Mouse (Mus musculus) G1E (cell line): ENCODE data around the gene Rbbp8nl. TPM values are rescaled to one million over a fixed set of nuclear protein-coding genes. Genes with fewer than 3 reads are reported as not detected.

ENCODE experiments used
- ATAC-seq: 2 replicates; pipeline ENCODE4 v1.8.0; 2016; ENCODE audit warnings: mild to moderate bottlenecking; ENCODE audit not compliant: insufficient number of reproducible peaks, poor library complexity, low FRiP score, severe bottlenecking; ENCODE audit errors: extremely low read depth
- DNase-seq: peaks from one replicate; pipeline ENCODE4 v3.0.0; 2012; ENCODE audit warnings: low spot score
- H3K27me3 ChIP-seq: 2 replicates; pipeline ENCODE4 v1.6.1; 2012; ENCODE audit warnings: mild to moderate bottlenecking, low read length, inconsistent platforms; ENCODE audit not compliant: insufficient read depth
- H3K36me3 ChIP-seq: replicated peaks from 2 replicates; pipeline ENCODE3; 2012; ENCODE audit warnings: mild to moderate bottlenecking, inconsistent platforms
- H3K4me1 ChIP-seq: 2 replicates; pipeline ENCODE4 v1.6.1; 2012; ENCODE audit warnings: low read depth, low read length, inconsistent platforms, mixed read lengths; ENCODE audit not compliant: insufficient read depth
- H3K4me3 ChIP-seq: 2 replicates; pipeline ENCODE4 v1.5.1; 2012; ENCODE audit warnings: low read depth, mild to moderate bottlenecking, inconsistent platforms, low read length, moderate library complexity, mixed read lengths
- H3K9me3 ChIP-seq: replicated peaks from 2 replicates; pipeline ENCODE4 v1.6.1; 2012; ENCODE audit warnings: inconsistent platforms
- CTCF ChIP-seq: IDR thresholded peaks from 2 replicates; pipeline ENCODE4 v1.5.1; 2012; ENCODE audit warnings: low read depth, low read length, inconsistent platforms, mixed read lengths
- GATA1 ChIP-seq: IDR thresholded peaks from 2 replicates; pipeline ENCODE4 v1.6.1; 2012; ENCODE audit warnings: borderline replicate concordance, low read length, inconsistent platforms, mixed read lengths
- GATA2 ChIP-seq: IDR thresholded peaks from 2 replicates; pipeline ENCODE4 v1.6.1; 2012; ENCODE audit warnings: low read depth, low read length, inconsistent platforms, borderline replicate concordance
- POLR2AphosphoS5 ChIP-seq: IDR thresholded peaks from 2 replicates; pipeline ENCODE4 v1.6.1; 2012; ENCODE audit warnings: low read depth, low read length, inconsistent platforms; ENCODE audit not compliant: insufficient replicate concordance
- TAL1 ChIP-seq: conservative IDR thresholded peaks from 2 replicates; pipeline ENCODE4 v1.6.1; 2012; ENCODE audit warnings: low read depth, low read length, inconsistent platforms, mixed read lengths
- polyA plus RNA-seq: library from polyadenylated mRNA; stranded (reverse); fragments of >175 nt; gene quantifications from 2 replicates; pipeline ENCODE4 v1.2.3, GENCODE M21; 2012
- total RNA-seq, 2 experiments: library from RNA; stranded (forward) in 1 of 2; stranded (reverse) in 1 of 2; fragments of 200-1000 nt in 1 of 2; fragments of >200 nt in 1 of 2; fragmentation: Nextera tagmentation in 1 of 2; gene quantifications; 2 replicates each; pipeline ENCODE4 v1.2.3; 2014 to 2017

Rbbp8nl gene
- total RNA-seq (2014; fragmentation: Nextera tagmentation): not detected in 2 replicates
- 0.11 TPM in 1 of 2 replicates, not detected in the other for total RNA-seq (2017)
- not detected in 2 replicates for polyA plus RNA-seq

DNA sequence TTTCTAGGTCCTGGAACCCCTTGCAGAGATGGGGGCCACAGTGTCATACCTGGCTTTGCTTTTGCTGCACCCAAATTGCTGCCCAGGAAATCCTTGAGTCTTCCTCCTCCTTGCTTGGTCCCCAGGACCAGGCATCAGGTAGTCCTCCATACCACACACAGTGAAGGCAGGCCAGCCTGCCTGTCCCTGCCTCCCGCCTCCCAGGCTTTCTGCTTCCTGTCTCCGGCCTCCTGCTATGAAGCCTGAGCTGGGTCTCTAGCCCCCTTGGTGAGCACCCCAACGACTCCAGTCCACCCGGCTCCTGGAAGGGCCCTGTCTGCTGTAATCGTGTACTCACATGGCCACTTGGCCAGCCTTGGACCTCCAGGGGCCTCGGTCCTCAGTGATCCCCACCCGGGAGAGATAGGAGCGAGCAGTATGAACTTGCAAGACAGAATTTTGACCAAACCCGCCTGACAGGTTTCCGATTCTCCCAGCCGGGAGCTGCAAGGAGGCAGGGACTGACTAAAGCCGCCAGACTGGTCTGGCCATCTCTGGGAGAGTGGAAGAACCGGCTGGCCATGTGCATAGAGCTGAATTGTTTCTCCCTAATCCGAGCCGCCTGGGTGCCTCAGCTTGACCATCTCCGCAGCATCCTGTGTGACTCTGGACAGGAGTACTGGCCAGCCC is at the start of gene Rbbp8nl:
Gene Rbbp8nl (minus strand): TSS at position 440 of the 669 bp plus-strand sequence.
- ATAC-seq (no peak), DNase-seq (no peak)
- Histone ChIP-seq H3K4me3 (no peak within 1 kb of the TSS), H3K4me1 (no peaks in the 10 kb centered on the region), H3K36me3 (no peaks in the 10 kb centered on the region), H3K9me3 (no peaks in the 10 kb centered on the region), H3K27me3 (peaks cover 36% of the 10 kb centered on the region)
- no peak for TF ChIP-seq TAL1

GRCm38 (mm10) chr2:180334551-180334986 is 44.9 kb upstream of the Rbbp8nl start, which contains the start of gene Gata5:
Gene Gata5, minus strand, starts transcription at chr2:180334699.
- ATAC-seq: no peak

GRCm38 (mm10) chr2:180333778-180334550 is 44.3 kb upstream of the Rbbp8nl start:
- Histone ChIP-seq H3K4me3 (no peak overlapping the region), H3K4me1 (no peaks in the 10 kb centered on the region), H3K27me3 (peaks cover 14% of the 10 kb centered on the region; the same call in 1 of the 2 replicates), H3K9me3 (no peaks in the 10 kb centered on the region), H3K36me3 (no peaks in the 10 kb centered on the region)
- TF ChIP-seq POLR2AphosphoS5 (no peak), CTCF (no peak), TAL1 (no peak), GATA2 (no peak), GATA1 (no peak)
- DNase-seq: no peak
- no peak for ATAC-seq

More at GRCm38 (mm10) chr2:180334551-180334986, 44.9 kb upstream of the Rbbp8nl start, which contains the start of gene Gata5:
- no peak within 1 kb of the TSS for H3K4me3 ChIP-seq
- H3K36me3 ChIP-seq: no peaks in the 10 kb centered on the region
- DNase-seq: no peak
- no peak for TF ChIP-seq POLR2AphosphoS5
- no peak for TF ChIP-seq CTCF
- no peak for TF ChIP-seq GATA1
- TF ChIP-seq TAL1: no peak
- no peak for TF ChIP-seq GATA2
- H3K27me3 ChIP-seq: peaks cover 17% of the 10 kb centered on the region; the same call in 1 of the 2 replicates
- no peaks in the 10 kb centered on the region for H3K4me1 ChIP-seq
- no peaks in the 10 kb centered on the region for H3K9me3 ChIP-seq

DNA sequence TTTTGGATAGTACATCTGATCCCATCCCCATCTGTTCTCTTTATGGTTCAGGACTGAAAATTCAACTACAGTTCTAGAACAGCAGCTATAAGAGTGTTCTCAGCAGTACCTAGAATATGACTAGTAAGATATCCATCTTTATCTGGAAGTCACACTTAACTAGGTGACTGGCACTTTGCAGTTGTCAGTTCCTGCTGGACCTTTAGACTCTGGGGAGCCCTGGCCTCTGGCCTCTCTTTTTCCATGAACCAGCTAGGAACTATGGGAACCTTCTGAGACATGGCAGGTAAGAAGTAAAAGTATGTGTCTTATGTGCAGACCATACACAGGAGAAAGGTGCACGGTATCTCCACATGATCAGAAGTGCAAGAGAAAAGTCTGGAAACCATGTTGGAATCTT is 39.8 kb upstream of the Rbbp8nl start:
- Histone ChIP-seq H3K4me1 (no peaks in the 10 kb centered on the region), H3K27me3 (peaks cover 10% of the 10 kb centered on the region), H3K9me3 (no peaks in the 10 kb centered on the region), H3K36me3 (no peaks in the 10 kb centered on the region), H3K4me3 (no peak overlapping the region)
- DNase-seq (no peak), ATAC-seq (no peak)
- TF ChIP-seq GATA1 (no peak), GATA2 (no peak), TAL1 (no peak), CTCF (no peak), POLR2AphosphoS5 (no peak)

GRCm38 (mm10) chr2:180322674-180323355 is 33.1 kb upstream of the Rbbp8nl start:
- H3K27me3 ChIP-seq: peaks cover 13% of the 10 kb centered on the region
- no peak for ATAC-seq
- TF ChIP-seq CTCF (no peak), GATA1 (no peak)
- H3K9me3 ChIP-seq: no peaks in the 10 kb centered on the region
- H3K4me3 ChIP-seq: no peak overlapping the region
- no peaks in the 10 kb centered on the region for H3K4me1 ChIP-seq
- no peaks in the 10 kb centered on the region for H3K36me3 ChIP-seq
- no peak for DNase-seq

- no peaks in the 10 kb centered on the region for H3K36me3 ChIP-seq
- H3K4me3 ChIP-seq: no peak overlapping the region
- TF ChIP-seq TAL1 (no peak), GATA1 (no peak), GATA2 (no peak), CTCF (no peak), POLR2AphosphoS5 (no peak)
- no peak for DNase-seq
- H3K4me1 ChIP-seq: no peaks in the 10 kb centered on the region
- H3K27me3 ChIP-seq: peaks cover 13% of the 10 kb centered on the region
- H3K9me3 ChIP-seq: no peaks in the 10 kb centered on the region
- ATAC-seq: no peak; the same call in 1 of the 2 replicates
Observed at GRCm38 (mm10) chr2:180320216-180320615, 30.5 kb upstream of the Rbbp8nl start.
